Mouse (Mus musculus) olfactory bulb, adult 2 months (tissue): ENCODE data around the gene Crip2. TPM values are rescaled to one million over a fixed set of nuclear protein-coding genes. Genes with fewer than 3 reads are reported as not detected.
A peak's percentile ranks its signal among the peaks of the same experiment; 100 is the strongest.

Source experiments
- H3K27ac ChIP-seq: fragments of 200-500 bp; 2 replicates; pipeline ENCODE4 v1.5.1; 2012; ENCODE audit warnings: low read depth, low read length; ENCODE audit not compliant: insufficient read depth
- H3K4me1 ChIP-seq: fragments of 200-500 bp; 2 replicates; pipeline ENCODE4 v1.6.1; 2012; ENCODE audit warnings: low read length; ENCODE audit not compliant: control insufficient read depth, insufficient read depth
- H3K4me3 ChIP-seq: fragments of 200-500 bp; 2 replicates; pipeline ENCODE4 v1.5.1; 2012; ENCODE audit warnings: mild to moderate bottlenecking, low read depth, low read length, moderate library complexity; ENCODE audit not compliant: insufficient read depth
- CTCF ChIP-seq: fragments of 200-500 bp; IDR thresholded peaks from 2 replicates; pipeline ENCODE4 v1.5.1; 2012; ENCODE audit warnings: low read depth, mild to moderate bottlenecking, low read length, moderate library complexity; ENCODE audit not compliant: insufficient read depth
- POLR2A ChIP-seq: fragments of 200-500 bp; IDR thresholded peaks from 2 replicates; pipeline ENCODE4 v1.6.1; 2012; ENCODE audit warnings: mild to moderate bottlenecking, low read depth, low read length, moderate library complexity; ENCODE audit not compliant: insufficient read depth
- WGBS: fragments of 180-500 bp; shearing (Covaris S2); methylation state at CpG from one replicate; pipeline ENCODE4 v1.1.7; 2018; 5-methylcytosine and 5-hydroxymethylcytosine counted together
- polyA plus RNA-seq: library from polyadenylated mRNA; stranded (reverse); fragments of >200 nt; gene quantifications from 2 replicates; pipeline ENCODE4 v1.2.4, GENCODE M21; 2012; ENCODE audit warnings: low replicate concordance; ENCODE audit not compliant: missing spikeins, insufficient read depth, insufficient read length

Gene Crip2
- polyA plus RNA-seq, 1 experiment, result not detected

DNA sequence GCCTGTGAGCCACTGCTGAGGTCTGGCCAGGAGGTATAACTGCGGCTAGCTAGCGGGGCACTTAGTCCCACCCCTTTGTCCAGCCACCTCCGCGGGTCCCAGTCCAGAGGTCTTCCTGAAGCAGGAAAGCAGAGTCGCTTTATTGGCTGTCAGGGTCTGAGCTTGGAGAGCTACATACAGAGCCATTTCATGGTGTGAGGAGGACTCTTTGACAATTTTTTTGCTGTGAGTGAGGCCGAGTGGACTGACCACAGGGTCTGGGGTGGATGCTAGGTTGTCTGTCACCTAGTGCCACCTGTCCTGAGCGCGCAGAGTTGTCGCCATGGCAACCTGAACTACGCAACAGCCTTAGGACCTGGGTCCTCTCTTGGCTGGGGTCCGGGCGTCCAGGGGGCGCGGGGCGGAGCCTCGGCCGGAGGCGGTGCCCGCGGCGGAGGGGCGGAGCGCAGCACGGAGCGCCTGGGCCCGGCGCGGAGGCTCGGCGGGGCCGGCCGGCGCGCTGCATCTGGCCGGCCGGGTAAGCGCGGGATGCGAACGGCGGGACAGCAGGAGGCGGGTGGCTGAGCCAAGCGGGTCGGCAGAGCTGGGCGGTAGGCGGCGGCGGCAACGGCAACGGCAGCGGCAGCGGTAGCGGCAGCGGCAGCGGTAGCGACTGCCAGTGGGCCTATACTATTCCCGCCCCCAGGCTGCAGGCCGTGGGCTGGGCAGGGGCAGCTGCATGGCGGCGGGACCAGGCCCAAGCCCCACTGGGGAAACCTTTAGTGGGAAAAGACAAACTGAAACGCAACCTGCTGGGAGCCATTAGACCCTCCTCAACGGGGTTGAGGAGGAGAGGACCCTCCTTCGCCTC lies 45.6 kb downstream of the Crip2 start, which contains the start of gene Tmem121:
Gene Tmem121, plus strand, starts transcription at position 489 of the 850 bp plus-strand sequence.
- Histone ChIP-seq H3K4me1 (peaks cover 36% of the 10 kb centered on the region), H3K4me3 (peak within 1 kb of the TSS; percentile 94), H3K27ac (peak within 1 kb of the TSS; percentile 40; the same call in 1 of the 2 replicates)
- peak; percentile 47 for TF ChIP-seq POLR2A
- TF ChIP-seq CTCF, result no peak
- WGBS, result 2% methylated on average over 62 of the region's 63 CpGs

DNA sequence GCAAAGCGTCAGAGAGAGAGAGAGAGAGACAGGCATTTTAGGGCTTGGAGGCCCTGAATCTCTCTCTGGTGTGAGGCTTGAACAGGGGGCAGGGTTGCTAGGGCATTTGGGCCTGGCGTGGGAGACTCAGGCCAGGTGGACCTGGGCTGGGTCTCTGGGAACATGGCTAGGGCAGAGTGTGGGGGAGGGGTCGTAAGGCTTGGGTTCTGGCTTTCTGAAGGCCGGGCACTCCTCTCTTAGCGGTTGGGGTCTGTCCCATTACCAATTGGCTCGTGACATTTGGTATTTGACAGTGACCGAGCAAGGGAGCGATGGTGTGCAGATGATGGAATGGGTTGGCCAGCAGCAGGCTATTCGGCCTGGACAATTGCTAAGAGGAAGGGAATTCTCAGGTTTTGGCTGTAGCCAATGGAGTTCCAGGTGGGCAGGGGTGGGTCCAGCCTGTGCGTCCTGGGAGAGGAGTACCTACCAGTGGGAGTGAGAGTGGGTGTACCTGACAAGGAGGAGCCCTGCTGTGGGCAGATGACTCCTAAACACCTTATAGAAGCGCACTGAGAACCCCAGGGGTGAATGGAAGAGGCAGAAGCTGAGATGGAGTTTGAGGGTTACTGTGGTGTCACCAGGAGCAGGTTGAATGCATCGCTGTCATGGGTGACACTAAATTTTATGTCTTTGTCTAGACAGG lies 46.4 kb downstream of the Crip2 start:
- H3K4me1 ChIP-seq, result peaks cover 36% of the 10 kb centered on the region
- H3K27ac ChIP-seq, result 0 out of 2 replicates have a peak overlapping the region, but pooled peaks have one; percentile 40
- 28% methylated on average over 12 of the region's 12 CpGs for WGBS
- peak overlapping the region; percentile 94 for H3K4me3 ChIP-seq
- no peak for TF ChIP-seq POLR2A
- TF ChIP-seq CTCF, result no peak

DNA sequence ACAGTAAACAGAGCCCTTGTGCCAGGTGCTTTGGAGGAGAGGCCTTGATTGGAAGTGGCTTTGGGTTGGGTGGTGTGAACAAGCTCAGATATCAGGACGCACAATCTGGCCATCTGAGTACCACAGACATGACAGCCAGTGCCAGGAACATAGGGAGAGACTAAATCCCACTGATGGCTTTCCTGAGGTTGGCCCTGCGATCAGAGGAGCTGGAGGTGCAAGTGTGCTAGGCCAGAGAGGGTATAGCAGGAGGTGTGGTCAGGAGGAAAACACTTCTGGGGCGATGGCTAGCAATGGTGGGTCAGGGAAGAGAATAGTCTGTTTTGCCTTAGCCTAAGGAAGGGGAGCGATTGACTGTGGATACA lies 47.0 kb downstream of the Crip2 start:
- TF ChIP-seq CTCF (no peak), POLR2A (no peak)
- 62% methylated on average over 4 of the region's 4 CpGs for WGBS
- peaks cover 36% of the 10 kb centered on the region for H3K4me1 ChIP-seq
- H3K27ac ChIP-seq, result no peak overlapping the region
- H3K4me3 ChIP-seq, result peak overlapping the region; percentile 94

DNA sequence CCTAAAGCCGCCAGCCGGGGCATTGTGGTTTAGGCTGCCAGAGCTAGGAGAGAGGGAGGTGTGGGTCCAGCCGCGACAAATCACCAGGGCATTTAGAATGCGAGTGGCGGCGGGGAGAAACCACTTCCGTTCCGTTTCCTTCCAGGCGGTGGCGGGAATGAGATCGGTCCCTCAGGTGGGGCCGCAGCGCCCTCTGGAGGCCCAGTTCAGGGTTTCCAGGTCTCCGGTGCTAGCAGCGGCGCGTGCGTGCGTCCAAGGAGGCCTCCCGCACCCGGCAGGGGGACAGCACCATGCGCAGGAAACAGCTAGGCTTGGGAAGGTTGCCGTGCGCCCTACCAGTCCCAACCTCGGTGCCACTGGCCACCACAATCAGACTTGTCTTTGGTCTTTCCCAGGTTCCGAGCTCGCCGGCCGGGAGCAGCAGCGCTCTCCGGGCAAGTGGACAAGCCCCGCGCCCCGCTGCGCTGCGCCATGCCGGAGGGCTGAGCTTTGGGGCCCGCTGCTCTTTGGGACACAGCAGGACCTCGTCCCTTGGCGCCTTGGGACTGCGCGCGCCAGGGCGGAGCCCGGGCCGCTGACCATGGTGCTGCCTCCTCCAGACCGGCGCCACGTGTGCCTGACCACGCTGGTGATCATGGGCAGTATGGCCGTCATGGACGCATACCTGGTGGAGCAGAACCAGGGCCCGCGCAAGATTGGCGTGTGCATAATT lies 47.7 kb downstream of the Crip2 start:
- WGBS, result 6% methylated on average over 56 of the region's 56 CpGs
- H3K4me3 ChIP-seq, result peak overlapping the region; percentile 94
- H3K27ac ChIP-seq, result no peak overlapping the region
- peaks cover 36% of the 10 kb centered on the region for H3K4me1 ChIP-seq
- peak; percentile 86 for TF ChIP-seq CTCF
- TF ChIP-seq POLR2A, result no peak

DNA sequence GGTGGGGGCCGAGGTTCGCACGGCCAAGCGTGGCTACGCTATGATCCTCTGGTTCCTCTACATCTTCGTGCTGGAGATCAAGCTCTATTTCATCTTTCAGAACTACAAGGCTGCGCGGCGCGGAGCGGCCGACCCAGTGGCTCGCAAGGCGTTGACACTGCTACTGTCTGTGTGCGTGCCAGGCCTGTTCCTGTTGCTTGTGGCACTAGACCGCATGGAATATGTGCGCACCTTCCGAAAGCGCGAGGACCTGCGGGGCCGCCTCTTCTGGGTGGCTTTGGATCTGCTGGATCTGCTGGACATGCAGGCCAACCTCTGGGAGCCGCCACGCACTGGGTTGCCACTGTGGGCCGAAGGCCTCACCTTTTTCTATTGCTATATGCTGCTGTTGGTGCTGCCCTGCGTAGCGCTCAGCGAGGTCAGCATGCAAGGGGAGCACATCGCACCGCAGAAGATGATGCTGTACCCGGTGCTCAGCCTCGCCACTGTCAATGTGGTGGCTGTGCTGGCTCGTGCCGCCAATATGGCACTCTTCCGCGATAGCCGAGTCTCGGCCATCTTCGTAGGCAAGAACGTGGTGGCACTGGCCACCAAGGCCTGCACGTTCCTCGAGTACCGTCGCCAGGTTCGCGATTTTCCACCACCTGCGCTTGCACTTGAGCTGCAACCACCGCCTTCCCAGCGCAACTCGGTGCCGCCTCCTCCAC lies 48.5 kb downstream of the Crip2 start:
- Histone ChIP-seq H3K4me1 (peaks cover 38% of the 10 kb centered on the region), H3K27ac (no peak overlapping the region), H3K4me3 (no peak overlapping the region)
- TF ChIP-seq CTCF, result no peak
- no peak for TF ChIP-seq POLR2A
- 94% methylated on average over 51 of the region's 51 CpGs for whole genome bisulfite sequencing

DNA sequence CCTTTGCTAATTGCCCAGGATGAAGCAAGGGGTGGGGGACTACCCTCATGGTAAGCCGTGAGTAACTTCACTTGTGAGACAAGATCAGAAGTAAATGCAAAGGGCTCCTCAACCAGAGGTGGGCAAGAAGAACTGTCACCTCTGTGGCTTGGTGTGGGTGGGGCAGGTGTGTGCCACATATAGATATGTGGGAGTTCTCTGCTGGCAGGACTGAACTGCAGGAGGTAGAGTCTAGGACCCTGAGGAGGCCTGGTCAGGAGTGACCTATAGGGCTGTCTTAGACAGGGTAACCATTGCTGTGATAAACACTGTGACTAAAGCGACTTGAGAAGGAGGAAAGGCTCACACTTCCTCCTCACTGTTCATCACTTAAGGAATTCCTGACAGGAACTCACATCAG lies 53.4 kb downstream of the Crip2 start:
- Histone ChIP-seq H3K27ac (no peak overlapping the region), H3K4me3 (no peak overlapping the region), H3K4me1 (peaks cover 7% of the 10 kb centered on the region)
- TF ChIP-seq POLR2A, result no peak
- TF ChIP-seq CTCF, result no peak
- WGBS, result 66% methylated on average over 2 of the region's 2 CpGs

Other genes starting within 250 kb of the Crip2 start
- not detected in 2 replicates for gene Jag2, start 210.5 kb upstream of the Crip2 start, polyA plus RNA-seq
- gene Nudt14, start 198.1 kb upstream of the Crip2 start, polyA plus RNA-seq, result not detected in 2 replicates
- not detected in 2 replicates for gene Btbd6, start 163.8 kb upstream of the Crip2 start, polyA plus RNA-seq
- gene Brf1, start 139.5 kb upstream of the Crip2 start, polyA plus RNA-seq, result not detected in 2 replicates
- not detected in 2 replicates for gene Pacs2, start 125.7 kb upstream of the Crip2 start, polyA plus RNA-seq
- not detected in 2 replicates for gene Tex22, start 65.7 kb upstream of the Crip2 start, polyA plus RNA-seq
- gene Mta1, start 42.0 kb upstream of the Crip2 start, polyA plus RNA-seq, result not detected in 2 replicates
- gene Crip1, start 6.1 kb downstream of the Crip2 start, polyA plus RNA-seq, result not detected in 2 replicates
- not detected in 2 replicates for gene Tedc1, start 16.2 kb downstream of the Crip2 start, polyA plus RNA-seq
- gene Tmem121, start 45.7 kb downstream of the Crip2 start, polyA plus RNA-seq, result not detected in 2 replicates